Mouse (Mus musculus): ENCODE measurements around the gene Fbxl8. TPM values are rescaled to one million over a fixed set of nuclear protein-coding genes. Genes with fewer than 3 reads are reported as not detected.

The Fbxl8 gene
- polyA plus RNA-seq, 1 experiment from 2014 or later, result 0.68 TPM

DNA sequence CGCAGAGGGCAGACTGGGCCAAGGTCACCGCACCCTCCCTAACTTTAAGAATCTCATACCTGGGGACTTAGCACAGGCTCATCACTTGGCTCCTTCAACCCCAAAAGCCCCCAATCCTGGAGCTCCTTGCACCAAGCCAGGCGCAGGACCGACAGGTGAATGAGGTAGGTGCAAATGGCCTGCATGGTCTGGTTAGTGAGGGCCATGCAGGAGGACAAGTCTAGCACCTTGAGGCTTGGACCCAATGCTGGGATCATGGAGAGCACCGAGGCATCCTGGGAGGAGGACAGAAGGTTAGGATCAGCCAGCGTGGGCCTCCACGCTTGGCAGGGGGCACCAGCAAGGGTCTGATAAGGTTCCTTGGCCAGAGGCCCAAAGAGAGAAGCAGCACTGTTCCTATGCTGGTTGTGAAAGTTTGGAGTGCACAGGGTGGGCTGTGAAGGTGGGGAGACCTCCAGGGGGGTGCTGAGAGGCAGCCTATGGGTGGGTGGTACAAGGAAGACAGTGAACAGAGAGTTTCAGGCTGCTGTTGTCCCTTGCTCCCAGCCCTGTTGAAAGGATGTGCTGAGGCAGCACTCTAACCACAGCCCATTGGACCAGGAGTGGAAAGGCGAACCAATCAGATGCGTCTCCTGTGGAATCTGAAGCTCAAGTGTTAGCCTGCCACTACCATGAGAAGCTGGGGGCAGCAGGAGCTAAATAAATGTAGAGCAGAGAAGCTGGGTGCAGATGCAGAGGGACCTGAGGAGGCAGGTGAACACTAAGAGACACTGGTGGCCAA lies 49.4 kb downstream of the Fbxl8 start:
- Histone ChIP-seq H3K9ac (0 out of 2 replicates have a peak overlapping the region, but pooled peaks have one; percentile 7), H3K4me1 (no peaks in the 10 kb centered on the region), H3K27me3 (no peaks in the 10 kb centered on the region), H3K27ac (no peak overlapping the region), H3K4me3 (replicated peaks) (no peak overlapping the region), H3K9me3 (no peaks in the 10 kb centered on the region), H3K4me2 (no peak overlapping the region), H3K36me3 (replicated peaks) (peaks cover 77% of the 10 kb centered on the region)
- 87% methylated on average over 9 of the region's 9 CpGs for WGBS
- no peak for ATAC-seq (ENCODE audit: low FRiP score)

DNA sequence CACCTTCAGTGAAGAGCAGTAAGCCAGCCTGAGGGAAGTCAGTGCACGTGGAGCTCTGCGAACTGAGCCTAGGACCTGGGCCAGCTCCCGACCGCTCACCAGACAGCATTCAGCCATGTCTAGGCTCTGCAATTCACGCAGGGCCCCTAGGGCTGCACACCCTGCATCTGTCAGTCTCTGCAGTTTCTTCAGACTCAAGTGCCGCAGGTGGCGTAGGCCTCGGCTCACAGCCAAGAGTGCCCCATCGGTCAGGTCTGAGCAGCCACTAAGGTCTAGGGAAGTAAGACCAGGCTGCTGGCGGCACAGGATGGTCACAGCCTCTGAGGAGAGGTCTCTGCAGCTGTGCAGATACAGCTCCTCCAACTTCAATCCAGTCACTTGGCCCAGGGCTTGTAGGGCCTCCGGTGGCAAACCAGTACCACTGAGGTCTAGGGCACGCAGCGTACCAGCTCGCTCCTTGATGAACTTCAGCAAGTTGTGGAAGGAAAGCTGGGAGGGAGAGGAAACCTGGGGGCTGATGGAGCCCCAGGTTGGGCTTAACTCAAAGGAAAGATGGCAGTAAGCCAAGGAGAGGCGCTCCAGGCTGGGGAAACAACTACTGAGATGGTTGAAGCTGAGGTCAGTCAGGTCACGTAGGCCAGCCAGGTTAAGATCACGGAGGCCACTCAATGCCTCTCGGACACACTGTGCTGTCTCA lies 50.8 kb downstream of the Fbxl8 start:
- ATAC-seq (ENCODE audit: low FRiP score), result no peak
- 93% methylated on average over 18 of the region's 18 CpGs for WGBS
- peaks cover 71% of the 10 kb centered on the region for H3K36me3 ChIP-seq (replicated peaks)

GRCm38 (mm10) chr8:105317941-105318340 lies 53.5 kb downstream of the Fbxl8 start:
- H3K4me1 ChIP-seq, result no peaks in the 10 kb centered on the region
- WGBS, result 82% methylated on average over 4 of the region's 4 CpGs
- H3K4me3 ChIP-seq (replicated peaks), result no peak overlapping the region
- ATAC-seq (ENCODE audit: low FRiP score), result no peak
- H3K9me3 ChIP-seq, result no peaks in the 10 kb centered on the region
- no peak overlapping the region for H3K27ac ChIP-seq
- H3K4me2 ChIP-seq, result no peak overlapping the region
- H3K27me3 ChIP-seq, result no peaks in the 10 kb centered on the region
- no peak overlapping the region for H3K9ac ChIP-seq
- H3K36me3 ChIP-seq (replicated peaks), result peaks cover 63% of the 10 kb centered on the region

More for the DNA sequence above, 50.8 kb downstream of the Fbxl8 start:
- H3K4me2 ChIP-seq, result no peak overlapping the region
- H3K27ac ChIP-seq, result no peak overlapping the region
- no peak overlapping the region for H3K4me3 ChIP-seq (replicated peaks)
- no peaks in the 10 kb centered on the region for H3K9me3 ChIP-seq
- no peaks in the 10 kb centered on the region for H3K27me3 ChIP-seq
- H3K4me1 ChIP-seq, result no peaks in the 10 kb centered on the region
- no peak overlapping the region for H3K9ac ChIP-seq

GRCm38 (mm10) chr8:105318662-105319190 lies 54.3 kb downstream of the Fbxl8 start:
- 83% methylated on average over 11 of the region's 11 CpGs for WGBS
- H3K4me3 ChIP-seq (replicated peaks), result no peak overlapping the region
- H3K27me3 ChIP-seq, result no peaks in the 10 kb centered on the region
- H3K9me3 ChIP-seq, result no peaks in the 10 kb centered on the region
- no peak for ATAC-seq (ENCODE audit: low FRiP score)
- H3K36me3 ChIP-seq (replicated peaks), result peaks cover 58% of the 10 kb centered on the region
- H3K9ac ChIP-seq, result no peak overlapping the region
- no peaks in the 10 kb centered on the region for H3K4me1 ChIP-seq
- H3K4me2 ChIP-seq, result no peak overlapping the region
- H3K27ac ChIP-seq, result no peak overlapping the region

MicroRNA genes within 50 kb of the gene (microRNA counts, 519-probe panel; counts per million panel counts)
- 3,475 counts per million, percentile 32 among the panel's probes with 10 or more counts for microRNA mmu-miR-328

Small RNAs within 50 kb of the gene (microRNA-seq; reads per million reads assigned to microRNA genes)
- gene Gm27320 (not detected), gene Mir328 (372 reads per million, percentile 66 among the genes with 10 or more reads in this experiment)

Other genes with a start within 250 kb of the Fbxl8 start
- gene Ces3a, start 216.0 kb upstream of the Fbxl8 start, polyA plus RNA-seq (2016; fragmentation: Nextera tagmentation; extraction: Ambion mirVana), result not detected in 2 replicates
- not detected in 2 replicates for gene Ces3b, start 180.9 kb upstream of the Fbxl8 start, polyA plus RNA-seq (2016; fragmentation: Nextera tagmentation; extraction: Ambion mirVana)
- gene Ces4a, start 132.8 kb upstream of the Fbxl8 start, polyA plus RNA-seq (2016; fragmentation: Nextera tagmentation; extraction: Ambion mirVana), result not detected in 2 replicates
- 58.3 and 60.0 TPM in 2 replicates for gene Cbfb, start 94.0 kb upstream of the Fbxl8 start, polyA plus RNA-seq (2016; fragmentation: Nextera tagmentation; extraction: Ambion mirVana)
- gene D230025D16Rik, start 39.5 kb upstream of the Fbxl8 start, polyA plus RNA-seq (2016; fragmentation: Nextera tagmentation; extraction: Ambion mirVana), result 26.5 and 27.8 TPM in 2 replicates
- 3.3 and 4.5 TPM in 2 replicates for gene B3gnt9, start 9.5 kb upstream of the Fbxl8 start, polyA plus RNA-seq (2016; fragmentation: Nextera tagmentation; extraction: Ambion mirVana)
- gene Tradd, start within 50 bp of the Fbxl8 start, polyA plus RNA-seq (2016; fragmentation: Nextera tagmentation; extraction: Ambion mirVana), result 10.8 and 11.0 TPM in 2 replicates
- 0.11 TPM in 1 of 2 replicates, not detected in the other for gene Hsf4, start 5.2 kb downstream of the Fbxl8 start, polyA plus RNA-seq (2016; fragmentation: Nextera tagmentation; extraction: Ambion mirVana)
- gene Nol3, start 11.5 kb downstream of the Fbxl8 start, polyA plus RNA-seq (2016; fragmentation: Nextera tagmentation; extraction: Ambion mirVana), result 3.3 TPM in 2 replicates
- 47.6 and 53.0 TPM in 2 replicates for gene 4931428F04Rik, start 25.2 kb downstream of the Fbxl8 start, polyA plus RNA-seq (2016; fragmentation: Nextera tagmentation; extraction: Ambion mirVana)
- 10.4 and 11.2 TPM in 2 replicates for gene Exoc3l, start 31.5 kb downstream of the Fbxl8 start, polyA plus RNA-seq (2016; fragmentation: Nextera tagmentation; extraction: Ambion mirVana)
- gene E2f4, start 33.0 kb downstream of the Fbxl8 start, polyA plus RNA-seq (2016; fragmentation: Nextera tagmentation; extraction: Ambion mirVana), result 79.1 and 80.1 TPM in 2 replicates
- 1.3 and 1.4 TPM in 2 replicates for gene Elmo3, start 41.0 kb downstream of the Fbxl8 start, polyA plus RNA-seq (2016; fragmentation: Nextera tagmentation; extraction: Ambion mirVana)
- gene Lrrc29, start 61.6 kb downstream of the Fbxl8 start, polyA plus RNA-seq (2016; fragmentation: Nextera tagmentation; extraction: Ambion mirVana), result 0.78 and 1.1 TPM in 2 replicates
- 87.5 and 89.7 TPM in 2 replicates for gene Tmem208, start 61.7 kb downstream of the Fbxl8 start, polyA plus RNA-seq (2016; fragmentation: Nextera tagmentation; extraction: Ambion mirVana)
- gene Fhod1, start 83.3 kb downstream of the Fbxl8 start, polyA plus RNA-seq (2016; fragmentation: Nextera tagmentation; extraction: Ambion mirVana), result 1.4 and 1.6 TPM in 2 replicates
- gene Slc9a5, start 84.2 kb downstream of the Fbxl8 start, polyA plus RNA-seq (2016; fragmentation: Nextera tagmentation; extraction: Ambion mirVana), result 5.6 and 6.4 TPM in 2 replicates
- 1.2 TPM in 2 replicates for gene Plekhg4, start 108.6 kb downstream of the Fbxl8 start, polyA plus RNA-seq (2016; fragmentation: Nextera tagmentation; extraction: Ambion mirVana)
- 0.13 TPM in 1 of 2 replicates, not detected in the other for gene Kctd19, start 148.9 kb downstream of the Fbxl8 start, polyA plus RNA-seq (2016; fragmentation: Nextera tagmentation; extraction: Ambion mirVana)
- 1.2 and 1.4 TPM in 2 replicates for gene Lrrc36, start 148.9 kb downstream of the Fbxl8 start, polyA plus RNA-seq (2016; fragmentation: Nextera tagmentation; extraction: Ambion mirVana)
- 39.9 and 41.3 TPM in 2 replicates for gene Tppp3, start 206.9 kb downstream of the Fbxl8 start, polyA plus RNA-seq (2016; fragmentation: Nextera tagmentation; extraction: Ambion mirVana)
- 24.7 and 26.1 TPM in 2 replicates for gene Zdhhc1, start 232.3 kb downstream of the Fbxl8 start, polyA plus RNA-seq (2016; fragmentation: Nextera tagmentation; extraction: Ambion mirVana)